Mouse (Mus musculus) midbrain, embryonic 15.5 days (tissue): ENCODE data around the gene Slc13a2. TPM values are rescaled to one million over a fixed set of nuclear protein-coding genes. Genes with fewer than 3 reads are reported as not detected.

Source experiments
- ATAC-seq: fragments of 200-750 bp; cut with Nextera tagmentation; replicated peaks from 2 replicates; pipeline ENCODE4 v1.8.0; 2017; ENCODE audit warnings: moderate TSS enrichment
- H3K27ac ChIP-seq: fragments of 300-500 bp; sonication (generic); 2 replicates; pipeline ENCODE4 v1.5.1; 2015; ENCODE audit warnings: mild to moderate bottlenecking, inconsistent platforms
- H3K27me3 ChIP-seq: fragments of 300-500 bp; sonication (generic); replicated peaks from 2 replicates; pipeline ENCODE4 v1.6.1; 2015; ENCODE audit warnings: inconsistent platforms
- H3K36me3 ChIP-seq: fragments of 300-500 bp; sonication (generic); replicated peaks from 2 replicates; pipeline ENCODE4 v1.6.1; 2015; ENCODE audit warnings: inconsistent platforms
- H3K4me1 ChIP-seq: fragments of 300-500 bp; sonication (generic); 2 replicates; pipeline ENCODE4 v1.6.1; 2015; ENCODE audit warnings: inconsistent platforms
- H3K4me2 ChIP-seq: fragments of 300-500 bp; sonication (generic); 2 replicates; pipeline ENCODE4 v1.6.1; 2015; ENCODE audit warnings: inconsistent platforms, mild to moderate bottlenecking, moderate library complexity
- H3K4me3 ChIP-seq: fragments of 300-500 bp; sonication (generic); 2 replicates; pipeline ENCODE4 v1.5.1; 2015; ENCODE audit warnings: mild to moderate bottlenecking, inconsistent platforms
- H3K9ac ChIP-seq: fragments of 300-500 bp; sonication (generic); 2 replicates; pipeline ENCODE4 v1.6.1; 2015; ENCODE audit warnings: mild to moderate bottlenecking, inconsistent platforms
- H3K9me3 ChIP-seq: fragments of 300-500 bp; sonication (generic); 2 replicates; pipeline ENCODE4 v1.6.1; 2016; ENCODE audit warnings: inconsistent platforms
- WGBS: fragments of 180-500 bp; shearing (Covaris S2); methylation state at CpG from one replicate; pipeline ENCODE4 v1.1.7; 2015; ENCODE audit warnings: mixed read lengths; 5-methylcytosine and 5-hydroxymethylcytosine counted together
- polyA plus RNA-seq: library from polyadenylated mRNA; unstranded; fragments of >200 nt; fragmentation: Nextera tagmentation; extraction: Ambion mirVana; gene quantifications from 2 replicates; pipeline ENCODE4 v1.2.1, GENCODE M21; 2015

Gene Slc13a2
- polyA plus RNA-seq, 1 experiment from 2014 or later = not detected

GRCm38 (mm10) chr11:78380351-78380750 lies 41.7 kb downstream of the Slc13a2 start:
- Histone ChIP-seq H3K27ac (no peak overlapping the region), H3K4me2 (no peak overlapping the region), H3K4me3 (no peak overlapping the region), H3K36me3 (no peaks in the 10 kb centered on the region), H3K27me3 (no peaks in the 10 kb centered on the region), H3K4me1 (no peaks in the 10 kb centered on the region), H3K9ac (no peak overlapping the region), H3K9me3 (no peaks in the 10 kb centered on the region)
- 80% methylated on average over 4 of the region's 4 CpGs for WGBS
- ATAC-seq = no peak

- no peak for ATAC-seq
Measured at GRCm38 (mm10) chr11:78377549-78378159, 44.4 kb downstream of the Slc13a2 start.

GRCm38 (mm10) chr11:78374147-78374546 lies 47.9 kb downstream of the Slc13a2 start:
- Histone ChIP-seq H3K27me3 (no peaks in the 10 kb centered on the region), H3K4me3 (no peak overlapping the region), H3K9ac (no peak overlapping the region), H3K36me3 (no peaks in the 10 kb centered on the region), H3K27ac (no peak overlapping the region), H3K4me2 (no peak overlapping the region), H3K9me3 (no peaks in the 10 kb centered on the region), H3K4me1 (no peaks in the 10 kb centered on the region)
- 77% methylated on average over 8 of the region's 8 CpGs for WGBS
- no peak for ATAC-seq

More at GRCm38 (mm10) chr11:78377549-78378159, 44.4 kb downstream of the Slc13a2 start:
- no peak overlapping the region for H3K9ac ChIP-seq
- no peaks in the 10 kb centered on the region for H3K36me3 ChIP-seq
- WGBS = 52% methylated on average over 11 of the region's 12 CpGs
- H3K9me3 ChIP-seq = no peaks in the 10 kb centered on the region
- no peaks in the 10 kb centered on the region for H3K4me1 ChIP-seq
- no peak overlapping the region for H3K27ac ChIP-seq
- no peaks in the 10 kb centered on the region for H3K27me3 ChIP-seq
- H3K4me2 ChIP-seq = no peak overlapping the region
- no peak overlapping the region for H3K4me3 ChIP-seq

GRCm38 (mm10) chr11:78372610-78373009 lies 49.4 kb downstream of the Slc13a2 start:
- WGBS = 46% methylated on average over 7 of the region's 7 CpGs
- Histone ChIP-seq H3K36me3 (no peaks in the 10 kb centered on the region), H3K4me3 (no peak overlapping the region)

GRCm38 (mm10) chr11:78372166-78372565 lies 49.9 kb downstream of the Slc13a2 start:
- H3K27ac ChIP-seq = no peak overlapping the region
- 86% methylated on average over 3 of the region's 3 CpGs for WGBS

More at GRCm38 (mm10) chr11:78372610-78373009, 49.4 kb downstream of the Slc13a2 start:
- ATAC-seq = no peak
- no peak overlapping the region for H3K4me2 ChIP-seq
- H3K4me1 ChIP-seq = no peaks in the 10 kb centered on the region
- no peaks in the 10 kb centered on the region for H3K9me3 ChIP-seq
- H3K27ac ChIP-seq = no peak overlapping the region
- H3K27me3 ChIP-seq = no peaks in the 10 kb centered on the region
- H3K9ac ChIP-seq = no peak overlapping the region

DNA sequence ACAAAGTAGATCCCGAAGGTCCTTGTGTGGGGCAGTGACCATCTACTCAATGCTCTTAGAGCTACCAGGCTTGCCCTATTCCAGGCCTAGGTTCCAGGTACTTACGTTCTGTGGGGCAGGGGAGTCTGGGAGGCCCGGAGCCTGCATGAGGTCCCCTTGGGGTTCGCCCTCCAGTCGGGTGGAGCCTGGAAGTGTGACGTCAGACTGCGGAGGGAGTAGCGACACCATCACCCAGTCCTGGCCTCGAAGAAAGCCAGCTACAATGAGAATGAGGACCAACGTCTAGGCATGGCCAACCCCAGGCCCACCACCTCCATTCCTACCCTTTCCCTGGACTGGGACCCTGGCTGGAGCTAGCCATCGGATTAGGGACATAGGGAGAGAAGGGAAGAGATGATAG lies 50.3 kb downstream of the Slc13a2 start:
- 88% methylated on average over 11 of the region's 11 CpGs for WGBS

More at GRCm38 (mm10) chr11:78372166-78372565, 49.9 kb downstream of the Slc13a2 start:
- H3K4me3 ChIP-seq = no peak overlapping the region
- H3K9ac ChIP-seq = no peak overlapping the region
- H3K4me2 ChIP-seq = no peak overlapping the region
- no peaks in the 10 kb centered on the region for H3K9me3 ChIP-seq
- H3K4me1 ChIP-seq = no peaks in the 10 kb centered on the region
- H3K36me3 ChIP-seq = no peaks in the 10 kb centered on the region
- no peaks in the 10 kb centered on the region for H3K27me3 ChIP-seq
- ATAC-seq = no peak

DNA sequence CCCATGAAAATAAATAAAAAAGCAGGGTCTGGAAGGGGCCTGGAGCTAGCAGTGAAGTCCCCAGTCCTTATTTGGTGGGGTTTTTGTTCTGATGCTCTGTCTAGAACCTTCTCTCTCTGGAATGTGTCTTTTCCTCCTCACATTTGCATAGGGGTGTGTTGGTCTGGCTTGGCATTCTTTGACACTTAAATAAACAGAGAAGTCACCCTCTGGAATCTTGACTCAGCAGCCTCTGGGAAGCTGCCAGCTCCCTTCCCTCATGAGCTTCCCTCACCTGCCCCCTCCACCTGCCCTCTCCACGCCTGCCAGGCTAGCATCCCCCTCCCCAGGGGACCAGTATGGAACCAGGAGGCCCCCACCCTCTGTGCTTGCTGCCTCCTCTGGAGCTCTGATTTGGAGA lies 51.6 kb downstream of the Slc13a2 start:
- ATAC-seq = no peak
- Histone ChIP-seq H3K4me1 (no peaks in the 10 kb centered on the region), H3K9ac (no peak overlapping the region), H3K36me3 (no peaks in the 10 kb centered on the region), H3K4me3 (no peak overlapping the region), H3K27ac (no peak overlapping the region), H3K27me3 (no peaks in the 10 kb centered on the region), H3K9me3 (no peaks in the 10 kb centered on the region), H3K4me2 (no peak overlapping the region)
- WGBS = 55% methylated on average over 1 of the region's 1 CpGs

More for the DNA sequence above, 50.3 kb downstream of the Slc13a2 start:
- Histone ChIP-seq H3K4me3 (no peak overlapping the region), H3K9ac (no peak overlapping the region), H3K4me1 (no peaks in the 10 kb centered on the region), H3K4me2 (no peak overlapping the region), H3K9me3 (no peaks in the 10 kb centered on the region), H3K27ac (no peak overlapping the region), H3K36me3 (no peaks in the 10 kb centered on the region), H3K27me3 (no peaks in the 10 kb centered on the region)
- no peak for ATAC-seq

GRCm38 (mm10) chr11:78367456-78368225 lies 54.4 kb downstream of the Slc13a2 start:
- 90% methylated on average over 15 of the region's 15 CpGs for WGBS
- Histone ChIP-seq H3K9ac (no peak overlapping the region), H3K27me3 (no peaks in the 10 kb centered on the region), H3K4me2 (no peak overlapping the region), H3K27ac (no peak overlapping the region), H3K9me3 (no peaks in the 10 kb centered on the region), H3K36me3 (no peaks in the 10 kb centered on the region), H3K4me3 (no peak overlapping the region), H3K4me1 (no peaks in the 10 kb centered on the region)
- no peak for ATAC-seq

- no peak for ATAC-seq
- H3K36me3 ChIP-seq = no peaks in the 10 kb centered on the region
- H3K9me3 ChIP-seq = no peaks in the 10 kb centered on the region
- H3K4me2 ChIP-seq = no peak overlapping the region
- WGBS = 55% methylated on average over 8 of the region's 8 CpGs
- H3K4me3 ChIP-seq = no peak overlapping the region
- no peaks in the 10 kb centered on the region for H3K4me1 ChIP-seq
- no peaks in the 10 kb centered on the region for H3K27me3 ChIP-seq
- H3K27ac ChIP-seq = no peak overlapping the region
- no peak overlapping the region for H3K9ac ChIP-seq
Measured at GRCm38 (mm10) chr11:78364103-78364502, 57.9 kb downstream of the Slc13a2 start.

- WGBS = 84% methylated on average over 13 of the region's 13 CpGs
- Histone ChIP-seq H3K4me2 (no peak overlapping the region), H3K36me3 (no peaks in the 10 kb centered on the region), H3K9me3 (no peaks in the 10 kb centered on the region), H3K27ac (no peak overlapping the region), H3K4me1 (no peaks in the 10 kb centered on the region), H3K27me3 (no peaks in the 10 kb centered on the region), H3K4me3 (no peak overlapping the region), H3K9ac (no peak overlapping the region)
- no peak for ATAC-seq
Measured at GRCm38 (mm10) chr11:78363309-78364007, 58.6 kb downstream of the Slc13a2 start.

DNA sequence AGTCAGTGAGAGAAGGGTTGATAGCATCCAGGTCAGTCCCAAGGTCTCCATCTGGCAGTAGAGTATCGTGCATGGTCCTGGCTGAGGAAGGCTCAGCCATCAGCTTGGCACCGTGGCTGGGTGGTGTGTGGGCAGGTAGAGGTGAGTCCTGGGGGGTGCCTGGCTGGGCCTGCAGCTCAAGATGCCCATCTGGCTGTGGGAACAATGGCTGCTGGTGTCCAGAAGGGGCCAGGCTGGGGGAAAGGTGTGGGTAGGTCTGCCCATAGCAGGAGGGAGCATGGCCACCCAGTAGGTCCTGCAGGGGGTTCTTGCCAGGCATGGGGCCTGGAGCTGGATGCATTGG lies 61.3 kb downstream of the Slc13a2 start:
- WGBS = 60% methylated on average over 2 of the region's 2 CpGs
- Histone ChIP-seq H3K9ac (no peak overlapping the region), H3K9me3 (no peaks in the 10 kb centered on the region), H3K4me3 (no peak overlapping the region), H3K27ac (no peak overlapping the region), H3K27me3 (no peaks in the 10 kb centered on the region), H3K36me3 (no peaks in the 10 kb centered on the region), H3K4me1 (no peaks in the 10 kb centered on the region), H3K4me2 (no peak overlapping the region)
- ATAC-seq = no peak

DNA sequence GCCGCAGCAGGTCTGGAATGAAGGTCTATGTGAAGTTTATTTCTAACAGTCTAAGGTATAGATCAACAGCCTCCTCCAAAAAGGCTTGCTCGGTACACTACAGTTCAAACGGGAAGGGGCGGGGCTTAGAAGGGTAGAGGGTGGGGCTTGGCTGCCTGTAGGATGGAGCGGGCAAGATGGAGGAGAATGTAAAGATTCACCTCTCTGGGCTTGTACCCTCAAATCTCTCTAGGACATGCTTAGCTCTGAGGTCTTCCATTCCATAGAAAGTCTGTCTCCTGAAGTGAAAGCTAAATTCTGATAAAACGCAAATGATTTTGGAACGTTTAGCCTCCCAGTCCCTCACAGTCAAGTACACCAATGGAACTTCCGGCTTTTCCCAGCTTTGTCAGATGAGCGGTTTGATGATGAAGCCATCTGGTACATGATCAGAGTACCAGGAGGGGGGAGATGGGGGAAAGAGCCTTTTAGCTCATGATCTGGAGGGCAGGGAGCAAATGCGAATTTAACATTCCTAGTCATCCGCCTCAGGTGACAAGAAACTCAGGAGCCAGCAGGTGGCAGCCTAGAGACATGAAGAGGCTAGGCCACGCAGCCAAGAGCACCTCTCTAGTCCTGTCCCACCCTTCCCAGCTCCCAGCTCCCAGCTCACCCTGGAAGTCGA lies 61.8 kb downstream of the Slc13a2 start:
- no peak overlapping the region for H3K4me3 ChIP-seq
- H3K9ac ChIP-seq = no peak overlapping the region
- 15% methylated on average over 13 of the region's 13 CpGs for WGBS

More for the DNA sequence above, 61.8 kb downstream of the Slc13a2 start:
- no peaks in the 10 kb centered on the region for H3K9me3 ChIP-seq
- H3K27ac ChIP-seq = no peak overlapping the region
- no peaks in the 10 kb centered on the region for H3K27me3 ChIP-seq
- ATAC-seq = 0 out of 2 replicates have a peak, but pooled peaks have one; percentile 42
- no peaks in the 10 kb centered on the region for H3K36me3 ChIP-seq
- H3K4me1 ChIP-seq = no peaks in the 10 kb centered on the region
- H3K4me2 ChIP-seq = peak overlapping the region; percentile 35
